Mouse (Mus musculus) midbrain, embryonic 10.5 days (tissue): ENCODE data around the gene Pi16. TPM values are rescaled to one million over a fixed set of nuclear protein-coding genes. Genes with fewer than 3 reads are reported as not detected.
"Not testable (repeated sequence)": the region's sequence is repeated elsewhere in the genome, so short reads cannot be mapped to it uniquely, and the experiment has no call there.

Experiments used
- DNase-seq: peaks from one replicate; pipeline ENCODE4 v3.0.0-alpha.2; 2017; ENCODE audit warnings: low spot score
- H3K27ac ChIP-seq: fragments of 300-500 bp; sonication (generic); replicated peaks from 2 replicates; pipeline ENCODE4 v1.5.1; 2016; ENCODE audit warnings: mild to moderate bottlenecking
- H3K27me3 ChIP-seq: fragments of 300-500 bp; sonication (generic); 2 replicates; pipeline ENCODE4 v1.6.1; 2016; ENCODE audit warnings: low read depth, mild to moderate bottlenecking; ENCODE audit not compliant: poor library complexity, severe bottlenecking
- H3K36me3 ChIP-seq: fragments of 300-500 bp; sonication (generic); 2 replicates; pipeline ENCODE4 v1.6.1; 2016; ENCODE audit warnings: mild to moderate bottlenecking, moderate library complexity
- H3K4me1 ChIP-seq: fragments of 300-500 bp; sonication (generic); 2 replicates; pipeline ENCODE4 v1.6.1; 2016
- H3K4me3 ChIP-seq: fragments of 300-500 bp; sonication (generic); 2 replicates; pipeline ENCODE4 v1.5.1; 2016; ENCODE audit warnings: mild to moderate bottlenecking, moderate library complexity
- H3K9me3 ChIP-seq: fragments of 300-500 bp; sonication (generic); replicated peaks from 2 replicates; pipeline ENCODE4 v1.6.1; 2016; ENCODE audit warnings: mild to moderate bottlenecking
- whole genome bisulfite sequencing: fragments of 180-500 bp; shearing (Covaris S2); methylation state at CpG from one replicate; pipeline ENCODE4 v1.1.7; 2016; 5-methylcytosine and 5-hydroxymethylcytosine counted together
- polyA plus RNA-seq: library from polyadenylated mRNA; unstranded; fragments of >200 nt; fragmentation: Nextera tagmentation; extraction: Ambion mirVana; gene quantifications from 2 replicates; pipeline ENCODE4 v1.2.1, GENCODE M21; 2016

Gene Pi16
- polyA plus RNA-seq, 1 experiment from 2014 or later: 0.75 TPM

DNA sequence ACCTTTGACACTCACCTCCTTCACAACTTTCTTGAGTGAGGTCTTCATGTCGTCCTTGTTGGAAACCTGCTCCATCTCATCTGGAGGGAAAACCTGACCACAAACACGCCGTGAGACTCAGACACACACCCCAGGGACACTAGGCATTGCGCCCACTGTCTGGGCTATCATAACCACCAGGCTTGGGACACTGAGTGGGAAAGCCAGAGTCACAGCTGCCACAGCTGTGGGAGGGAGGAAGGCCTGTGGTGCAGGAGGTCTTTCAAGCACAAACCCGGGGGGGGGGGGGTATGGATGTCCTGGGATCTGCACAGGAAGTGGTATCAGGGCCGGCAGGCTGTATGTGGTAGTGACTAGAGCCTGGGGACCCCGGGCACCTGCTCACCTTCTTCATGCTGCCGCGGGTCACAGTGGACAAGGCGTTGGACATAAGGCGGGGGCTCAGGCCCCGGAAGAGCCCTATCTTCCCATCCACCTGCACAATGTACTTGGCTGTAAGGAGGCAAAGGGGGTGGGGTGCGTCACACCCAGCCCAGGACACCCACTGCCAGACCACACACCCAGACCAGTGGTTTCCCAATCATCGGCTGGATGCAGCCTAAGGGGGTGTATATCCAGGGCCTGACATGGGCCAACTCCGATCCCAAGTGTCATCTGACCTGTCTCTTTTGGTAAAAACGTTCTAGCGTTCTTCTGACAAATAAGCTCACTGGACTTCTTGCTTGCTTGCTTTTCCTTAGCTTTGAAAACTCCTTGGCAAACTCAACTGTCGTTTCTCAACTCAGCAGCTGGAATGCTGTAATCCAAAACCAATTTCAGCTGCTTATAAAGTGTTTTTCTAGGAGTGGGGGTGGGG lies 23.2 kb downstream of the Pi16 start:
- Histone ChIP-seq H3K36me3 (peaks cover 96% of the 10 kb centered on the region), H3K27me3 (no peaks in the 10 kb centered on the region), H3K27ac (peak overlapping the region; percentile 74), H3K4me3 (no peak overlapping the region), H3K9me3 (no peaks in the 10 kb centered on the region), H3K4me1 (peaks cover 35% of the 10 kb centered on the region)
- no peak for DNase-seq
- 88% methylated on average over 18 of the region's 18 CpGs for WGBS

- Histone ChIP-seq H3K36me3 (peaks cover 87% of the 10 kb centered on the region), H3K27me3 (no peaks in the 10 kb centered on the region), H3K9me3 (no peaks in the 10 kb centered on the region), H3K4me1 (peaks cover 44% of the 10 kb centered on the region), H3K27ac (peak overlapping the region; percentile 74), H3K4me3 (peak overlapping the region; percentile 21; the same call in 1 of the 2 replicates)
- WGBS: 22% methylated on average over 9 of the region's 9 CpGs
- DNase-seq: no peak
Measured at GRCm38 (mm10) chr17:29341591-29342003, 24.1 kb downstream of the Pi16 start.

GRCm38 (mm10) chr17:29342010-29342910 lies 24.8 kb downstream of the Pi16 start:
- H3K4me1 ChIP-seq: peaks cover 51% of the 10 kb centered on the region
- WGBS: 51% methylated on average over 13 of the region's 13 CpGs
- no peaks in the 10 kb centered on the region for H3K27me3 ChIP-seq
- no peak for DNase-seq
- H3K9me3 ChIP-seq: no peaks in the 10 kb centered on the region
- peak overlapping the region; percentile 21; the same call in 1 of the 2 replicates for H3K4me3 ChIP-seq
- H3K27ac ChIP-seq: peak overlapping the region; percentile 74
- peaks cover 80% of the 10 kb centered on the region for H3K36me3 ChIP-seq

DNA sequence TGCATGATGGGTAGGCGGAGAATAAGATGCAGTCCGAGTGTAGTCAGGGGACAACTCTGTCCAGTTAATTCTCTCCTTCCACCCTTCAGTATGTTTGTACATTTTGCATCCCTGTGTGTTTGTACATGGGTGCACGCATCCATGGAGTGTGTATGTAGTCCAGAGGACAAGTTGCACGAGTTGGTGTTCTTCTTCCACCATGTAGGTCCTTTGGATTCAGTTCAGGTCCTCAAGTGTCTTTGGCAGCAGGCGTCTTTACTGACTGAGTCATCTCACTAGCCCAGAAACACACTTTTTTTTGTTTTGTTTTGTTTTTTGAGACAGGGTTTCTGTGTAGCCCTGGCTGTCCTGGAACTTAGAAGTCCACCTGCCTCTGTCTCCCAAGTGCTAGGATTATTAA lies 25.8 kb downstream of the Pi16 start:
- H3K36me3 ChIP-seq: peaks cover 70% of the 10 kb centered on the region
- peaks cover 60% of the 10 kb centered on the region for H3K4me1 ChIP-seq
- no peak overlapping the region for H3K27ac ChIP-seq
- DNase-seq: no peak
- no peak overlapping the region for H3K4me3 ChIP-seq
- 90% methylated on average over 5 of the region's 5 CpGs for WGBS
- no peaks in the 10 kb centered on the region for H3K27me3 ChIP-seq
- H3K9me3 ChIP-seq: no peaks in the 10 kb centered on the region

GRCm38 (mm10) chr17:29345272-29345671 lies 27.8 kb downstream of the Pi16 start:
- H3K9me3 ChIP-seq: no peaks in the 10 kb centered on the region
- H3K36me3 ChIP-seq: peaks cover 50% of the 10 kb centered on the region
- peaks cover 66% of the 10 kb centered on the region for H3K4me1 ChIP-seq
- H3K27me3 ChIP-seq: no peaks in the 10 kb centered on the region
- H3K4me3 ChIP-seq: peak overlapping the region; percentile 83; the same call in 1 of the 2 replicates
- H3K27ac ChIP-seq: no peak overlapping the region
- 94% methylated on average over 12 of the region's 12 CpGs for WGBS
- DNase-seq: no peak

GRCm38 (mm10) chr17:29346496-29347125 lies 29.1 kb downstream of the Pi16 start:
- no peak for DNase-seq
- H3K9me3 ChIP-seq: no peaks in the 10 kb centered on the region
- H3K36me3 ChIP-seq: peaks cover 37% of the 10 kb centered on the region
- WGBS: 6% methylated on average over 11 of the region's 11 CpGs
- peaks cover 54% of the 10 kb centered on the region for H3K4me1 ChIP-seq
- no peaks in the 10 kb centered on the region for H3K27me3 ChIP-seq
- H3K4me3 ChIP-seq: peak overlapping the region; percentile 83
- peak overlapping the region; percentile 94 for H3K27ac ChIP-seq

DNA sequence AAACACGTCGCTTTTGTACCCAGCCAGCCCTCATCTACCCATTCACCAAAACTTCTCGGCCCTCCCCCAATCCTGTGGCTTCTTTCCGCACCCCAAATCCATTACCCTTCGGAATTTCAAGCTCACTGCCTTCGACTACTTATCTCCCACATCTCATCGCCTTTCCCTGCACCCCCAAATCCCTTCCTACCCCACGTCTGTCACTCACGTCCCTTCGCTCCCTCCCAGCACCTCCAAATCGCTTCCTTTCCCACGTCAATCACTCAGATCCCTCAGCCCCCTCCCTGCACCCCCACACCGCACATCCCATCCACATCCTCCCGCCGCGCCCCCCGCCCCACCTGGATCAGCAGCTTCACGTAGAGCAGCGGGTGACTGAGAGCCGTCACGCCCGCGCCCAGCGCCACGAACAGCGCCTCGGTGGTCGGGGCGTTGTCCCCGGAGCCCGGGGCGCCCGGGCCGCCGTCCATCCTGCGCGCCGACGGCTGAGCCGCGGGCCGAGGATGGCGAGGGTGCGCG lies 29.7 kb downstream of the Pi16 start:
- Histone ChIP-seq H3K27ac (peak overlapping the region; percentile 94), H3K4me1 (peaks cover 48% of the 10 kb centered on the region), H3K9me3 (no peaks in the 10 kb centered on the region), H3K4me3 (peak overlapping the region; percentile 83), H3K36me3 (peaks cover 33% of the 10 kb centered on the region), H3K27me3 (no peaks in the 10 kb centered on the region)
- WGBS: under 1% methylated on average over 45 of the region's 45 CpGs
- no peak for DNase-seq

- Histone ChIP-seq H3K9me3 (no peaks in the 10 kb centered on the region), H3K36me3 (peaks cover 28% of the 10 kb centered on the region), H3K4me1 (peaks cover 42% of the 10 kb centered on the region), H3K4me3 (peak within 1 kb of the TSS; percentile 83), H3K27ac (peak within 1 kb of the TSS; percentile 94), H3K27me3 (no peaks in the 10 kb centered on the region)
- 1% methylated on average over 53 of the region's 53 CpGs for WGBS
- DNase-seq: peak; percentile 100
Measured at GRCm38 (mm10) chr17:29347645-29348256, 30.3 kb downstream of the Pi16 start, which contains the start of gene Mtch1. TSS of gene Mtch1 (minus strand) at chr17:29347934.

- 0 out of 2 replicates have a peak overlapping the region, but pooled peaks have one; percentile 94 for H3K27ac ChIP-seq
Measured at GRCm38 (mm10) chr17:29348996-29349395, 31.5 kb downstream of the Pi16 start.

DNA sequence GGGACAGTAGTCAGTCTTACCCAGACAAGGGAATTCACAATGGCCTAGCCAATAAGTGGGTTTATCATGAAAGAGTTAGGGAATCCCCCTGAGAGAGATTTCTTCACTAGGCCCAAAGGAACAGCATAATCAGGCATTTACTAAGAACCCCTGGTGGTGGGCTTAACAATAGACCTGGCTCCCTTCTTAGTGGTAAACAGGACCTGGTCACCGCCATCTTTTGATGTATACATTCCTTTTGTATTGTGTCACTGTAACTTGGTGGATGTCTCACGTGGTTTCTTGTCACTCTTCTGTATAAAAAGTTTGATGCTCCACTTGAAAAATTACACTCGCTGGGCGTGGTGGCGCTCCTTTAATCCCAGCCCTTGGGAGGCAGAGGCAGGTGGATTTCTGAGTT lies 33.6 kb downstream of the Pi16 start:
- H3K27me3 ChIP-seq, H3K36me3 ChIP-seq, H3K27ac ChIP-seq, H3K9me3 ChIP-seq, H3K4me3 ChIP-seq, DNase-seq: not testable (repeated sequence)
- WGBS: 71% methylated on average over 5 of the region's 5 CpGs
- peaks cover 42% of the 10 kb centered on the region for H3K4me1 ChIP-seq

More at GRCm38 (mm10) chr17:29348996-29349395, 31.5 kb downstream of the Pi16 start:
- no peak for DNase-seq
- H3K9me3 ChIP-seq: no peaks in the 10 kb centered on the region
- peaks cover 38% of the 10 kb centered on the region for H3K4me1 ChIP-seq
- no peak overlapping the region for H3K4me3 ChIP-seq
- peaks cover 15% of the 10 kb centered on the region for H3K36me3 ChIP-seq
- 81% methylated on average over 2 of the region's 2 CpGs for WGBS
- no peaks in the 10 kb centered on the region for H3K27me3 ChIP-seq

DNA sequence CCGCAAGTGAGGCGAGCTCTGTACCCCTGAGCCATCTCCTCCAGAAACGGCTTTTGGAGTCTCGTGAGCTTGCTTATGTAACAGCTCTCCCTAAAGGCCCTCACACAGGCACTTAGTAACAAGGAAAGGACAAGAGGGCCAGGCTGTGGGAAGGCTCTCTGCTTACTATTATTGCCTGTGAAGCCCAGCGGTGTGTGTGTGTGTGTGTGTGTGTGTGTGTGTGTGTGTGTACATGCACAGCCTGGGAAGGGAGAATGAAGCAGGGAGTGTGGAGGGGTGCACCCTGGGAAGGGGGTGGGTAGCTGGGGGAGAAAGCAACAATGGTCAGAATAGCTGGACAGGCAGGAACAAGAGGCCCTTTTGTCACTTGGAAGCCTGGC lies 38.0 kb downstream of the Pi16 start:
- Histone ChIP-seq H3K27me3 (no peaks in the 10 kb centered on the region), H3K27ac (peak overlapping the region; percentile 98), H3K4me3 (peak overlapping the region; percentile 54), H3K9me3 (no peaks in the 10 kb centered on the region), H3K36me3 (no peaks in the 10 kb centered on the region), H3K4me1 (peaks cover 43% of the 10 kb centered on the region)
- WGBS: 35% methylated on average over 5 of the region's 5 CpGs
- peak; percentile 78 for DNase-seq
